Mouse (Mus musculus): ENCODE measurements around the gene Rab19. TPM values are rescaled to one million over a fixed set of nuclear protein-coding genes. Genes with fewer than 3 reads are reported as not detected.
"Not testable (repeated sequence)": the region's sequence is repeated elsewhere in the genome, so short reads cannot be mapped to it uniquely, and the experiment has no call there.

Gene Rab19
- polyA plus RNA-seq, 1 experiment from 2014 or later: 0.67 TPM

DNA sequence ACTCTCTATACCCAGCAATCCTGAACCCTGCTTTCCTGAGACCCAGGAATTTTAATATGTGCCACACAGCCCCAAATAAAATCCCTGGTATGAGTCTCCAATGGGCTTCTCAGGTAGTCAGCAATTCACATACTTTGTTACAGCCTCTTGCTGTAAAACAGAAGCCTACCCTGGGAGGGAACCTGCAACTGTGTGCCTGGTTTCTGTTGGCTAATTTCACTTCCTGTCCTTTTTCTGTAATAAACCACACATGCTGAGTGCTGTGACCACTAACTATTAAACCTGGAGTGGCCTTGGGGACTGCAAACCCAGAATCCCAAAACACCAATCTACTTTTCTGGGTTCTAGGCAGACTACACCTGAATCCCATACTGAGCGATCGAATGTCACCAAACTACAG is 18.3 kb upstream of the Rab19 start:
- 98% methylated on average over 2 of the region's 2 CpGs for WGBS
- no peak for DNase-seq (ENCODE audit: extremely low spot score, low spot score)
- Histone ChIP-seq H3K4me1 (no peaks in the 10 kb centered on the region), H3K4me3 (no peak overlapping the region), H3K27ac (no peak overlapping the region), H3K36me3 (replicated peaks) (peaks cover 81% of the 10 kb centered on the region), H3K9me3 (no peaks in the 10 kb centered on the region), H3K27me3 (ENCODE audit: poor library complexity, severe bottlenecking) (no peaks in the 10 kb centered on the region)

DNA sequence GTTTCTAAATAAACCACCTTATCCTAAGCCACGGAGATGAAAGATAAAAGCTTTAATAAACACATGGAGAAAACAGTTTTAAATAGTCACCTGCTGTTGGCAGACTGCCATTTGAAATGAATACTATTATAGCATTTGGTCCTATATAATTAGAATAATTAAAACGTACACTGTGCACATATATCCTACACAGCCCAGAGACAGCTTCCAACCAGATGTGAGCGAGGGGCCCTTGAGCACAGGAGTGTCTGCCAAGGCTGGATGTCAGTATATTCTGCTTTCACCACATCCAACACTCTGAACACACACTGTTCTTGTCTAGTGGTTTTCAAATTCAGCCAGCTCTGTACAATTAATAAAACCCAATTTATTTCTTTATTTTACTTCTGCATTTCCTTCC is 11.3 kb upstream of the Rab19 start:
- Histone ChIP-seq H3K4me3 (no peak overlapping the region), H3K9me3 (no peaks in the 10 kb centered on the region; the same call in 1 of the 2 replicates), H3K27me3 (ENCODE audit: poor library complexity, severe bottlenecking) (no peaks in the 10 kb centered on the region), H3K36me3 (replicated peaks) (peaks cover 49% of the 10 kb centered on the region), H3K4me1 (no peaks in the 10 kb centered on the region), H3K27ac (no peak overlapping the region)
- DNase-seq (ENCODE audit: extremely low spot score, low spot score): no peak
- WGBS: 92% methylated on average over 3 of the region's 3 CpGs

DNA sequence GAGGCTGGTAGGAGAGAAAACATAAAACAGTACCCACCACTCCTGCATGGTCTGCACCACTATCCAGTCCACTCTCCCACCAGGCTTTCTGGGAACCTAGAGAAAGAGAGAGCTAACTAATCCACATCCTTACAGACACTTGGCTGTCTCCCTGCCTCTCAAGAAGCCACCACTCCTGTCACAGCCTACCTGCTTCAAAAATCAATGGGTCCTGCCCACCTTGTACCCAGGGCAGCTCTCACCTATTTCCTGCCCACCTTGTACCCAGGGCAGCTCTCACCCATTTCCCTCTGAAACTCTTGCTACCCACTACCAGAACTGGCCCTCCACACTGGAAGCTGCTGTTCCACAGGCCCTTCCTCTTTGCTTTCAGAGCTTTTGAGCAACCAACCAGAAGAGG is 8.9 kb upstream of the Rab19 start:
- H3K9me3 ChIP-seq: no peaks in the 10 kb centered on the region; the same call in 1 of the 2 replicates
- no peaks in the 10 kb centered on the region for H3K27me3 ChIP-seq (ENCODE audit: poor library complexity, severe bottlenecking)
- no peak for DNase-seq (ENCODE audit: extremely low spot score, low spot score)
- H3K4me3 ChIP-seq: no peak overlapping the region
- peaks cover 33% of the 10 kb centered on the region for H3K36me3 ChIP-seq (replicated peaks)
- peaks cover 16% of the 10 kb centered on the region for H3K4me1 ChIP-seq
- H3K27ac ChIP-seq: no peak overlapping the region

DNA sequence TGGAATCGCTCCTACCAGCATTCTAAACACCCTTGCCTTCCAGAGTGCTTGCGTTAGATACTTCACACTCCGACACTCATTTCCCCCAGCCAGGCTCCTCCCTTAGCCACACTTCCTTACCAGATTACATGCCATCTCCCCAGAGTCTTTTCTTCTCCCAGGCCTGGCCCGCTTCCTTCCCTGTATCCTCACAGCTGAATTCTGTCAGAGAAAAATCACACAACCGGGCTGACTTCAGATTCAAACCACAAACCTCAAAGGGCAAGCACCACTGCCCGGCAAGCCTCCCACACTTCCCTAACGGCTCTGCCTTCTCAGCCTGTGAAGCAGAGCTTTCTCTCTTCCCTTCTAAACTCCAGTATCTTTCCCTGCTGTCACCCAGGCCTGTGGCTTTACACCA is 8.2 kb upstream of the Rab19 start:
- no peak overlapping the region for H3K4me3 ChIP-seq
- peaks cover 26% of the 10 kb centered on the region for H3K36me3 ChIP-seq (replicated peaks)
- no peak overlapping the region for H3K27ac ChIP-seq
- DNase-seq (ENCODE audit: extremely low spot score, low spot score): no peak
- no peaks in the 10 kb centered on the region for H3K27me3 ChIP-seq (ENCODE audit: poor library complexity, severe bottlenecking)
- H3K4me1 ChIP-seq: peaks cover 23% of the 10 kb centered on the region
- 74% methylated on average over 7 of the region's 7 CpGs for WGBS
- H3K9me3 ChIP-seq: no peaks in the 10 kb centered on the region; the same call in 1 of the 2 replicates

DNA sequence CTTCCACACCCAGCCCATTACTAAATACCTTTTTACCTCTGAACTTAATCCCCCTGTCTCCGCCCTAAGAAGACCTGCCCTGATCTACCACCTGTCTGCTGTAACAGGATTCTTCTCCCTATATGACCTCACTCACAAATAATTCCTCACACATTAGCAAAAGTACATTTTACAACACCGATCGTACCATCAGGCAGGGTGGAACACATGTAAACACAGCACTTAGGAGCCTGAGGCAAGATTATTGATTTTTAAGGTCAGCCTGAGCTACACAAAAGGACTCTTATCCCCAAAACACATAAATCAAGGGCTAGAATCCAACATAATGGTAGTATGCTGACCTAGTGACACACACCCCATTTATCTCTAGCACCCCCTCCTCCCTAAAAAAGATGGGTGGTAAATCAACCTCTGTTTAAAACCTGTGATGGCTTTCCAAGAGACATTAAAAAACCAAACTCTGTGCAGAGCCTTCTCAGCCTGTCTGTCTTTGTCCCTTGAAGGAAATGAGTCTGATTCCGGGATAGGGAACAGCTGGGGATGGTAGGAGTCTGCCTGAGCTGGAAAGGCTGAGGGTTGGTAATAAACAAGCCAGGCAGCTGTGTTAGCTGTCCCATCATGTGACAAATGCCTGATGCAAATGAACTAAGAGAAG is 7.5 kb upstream of the Rab19 start:
- Histone ChIP-seq H3K36me3 (replicated peaks) (peaks cover 22% of the 10 kb centered on the region), H3K27ac (no peak overlapping the region), H3K9me3 (no peaks in the 10 kb centered on the region; the same call in 1 of the 2 replicates), H3K27me3 (ENCODE audit: poor library complexity, severe bottlenecking) (0 out of 2 replicates have a peak, but pooled peaks cover under 1% of the 10 kb centered on the region), H3K4me3 (no peak overlapping the region), H3K4me1 (peaks cover 24% of the 10 kb centered on the region)
- 85% methylated on average over 4 of the region's 4 CpGs for WGBS
- no peak for DNase-seq (ENCODE audit: extremely low spot score, low spot score)

DNA sequence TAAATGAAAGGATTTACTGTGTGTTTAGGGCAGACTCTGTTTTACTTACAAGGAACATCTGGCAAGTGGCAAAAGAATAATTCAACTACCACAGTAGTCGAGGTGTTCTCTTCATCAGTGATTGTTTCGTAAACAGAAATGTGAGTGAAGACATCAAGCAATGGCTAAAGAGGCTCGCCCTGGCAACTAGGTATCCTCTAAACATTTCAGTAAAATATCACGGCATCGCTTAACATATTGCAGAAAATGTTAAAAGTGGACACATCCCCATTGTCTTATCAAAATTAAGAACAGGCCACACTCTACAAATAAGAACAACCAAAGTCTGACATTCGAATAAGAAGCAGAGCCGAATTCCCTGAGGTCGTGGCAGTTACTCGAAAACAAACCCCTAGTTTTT is 4.2 kb upstream of the Rab19 start:
- DNase-seq (ENCODE audit: extremely low spot score, low spot score): no peak
- WGBS: 31% methylated on average over 9 of the region's 9 CpGs
- Histone ChIP-seq H3K27me3 (ENCODE audit: poor library complexity, severe bottlenecking) (peaks cover 33% of the 10 kb centered on the region), H3K27ac (peak overlapping the region; percentile 93), H3K4me3 (peak overlapping the region; percentile 99), H3K4me1 (peaks cover 33% of the 10 kb centered on the region), H3K9me3 (no peaks in the 10 kb centered on the region; the same call in 1 of the 2 replicates), H3K36me3 (replicated peaks) (peaks cover 16% of the 10 kb centered on the region)

DNA sequence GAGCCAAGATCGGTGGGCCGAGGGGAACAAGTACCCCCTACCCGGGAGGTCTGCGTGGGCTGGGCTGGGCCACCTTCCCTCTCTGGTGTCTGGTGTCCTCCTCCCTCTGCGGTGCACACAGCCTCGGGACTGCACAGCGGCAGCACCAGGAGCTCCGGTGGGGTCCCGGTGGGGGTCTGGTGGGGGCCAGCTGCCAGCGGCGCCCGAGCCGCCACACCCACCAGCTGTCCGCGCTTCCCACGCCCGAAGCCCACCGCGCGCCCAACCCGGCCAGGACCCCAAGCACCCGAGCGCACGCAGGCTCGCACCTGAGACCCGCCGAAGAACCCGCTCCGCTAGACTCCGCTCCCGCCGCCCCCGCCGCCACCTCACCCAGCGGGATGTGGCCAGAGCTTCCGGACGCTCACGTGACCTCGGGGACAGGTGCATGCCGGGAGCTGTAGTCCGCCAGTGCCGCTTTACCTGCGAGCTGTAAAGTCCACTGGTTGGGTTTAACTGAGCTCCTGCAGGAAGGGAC is 3.6 kb upstream of the Rab19 start, which contains the start of gene Slc37a3:
Gene Slc37a3 (minus strand): TSS at position 365 of the 517 bp plus-strand sequence.
- WGBS: under 1% methylated on average over 43 of the region's 43 CpGs
- peaks cover 38% of the 10 kb centered on the region for H3K27me3 ChIP-seq (ENCODE audit: poor library complexity, severe bottlenecking)
- H3K4me3 ChIP-seq: peak within 1 kb of the TSS; percentile 99
- H3K9me3 ChIP-seq: no peaks in the 10 kb centered on the region; the same call in 1 of the 2 replicates
- H3K4me1 ChIP-seq: peaks cover 37% of the 10 kb centered on the region
- peak within 1 kb of the TSS; percentile 93 for H3K27ac ChIP-seq
- peak; percentile 87 for DNase-seq (ENCODE audit: extremely low spot score, low spot score)
- H3K36me3 ChIP-seq (replicated peaks): peaks cover 16% of the 10 kb centered on the region

DNA sequence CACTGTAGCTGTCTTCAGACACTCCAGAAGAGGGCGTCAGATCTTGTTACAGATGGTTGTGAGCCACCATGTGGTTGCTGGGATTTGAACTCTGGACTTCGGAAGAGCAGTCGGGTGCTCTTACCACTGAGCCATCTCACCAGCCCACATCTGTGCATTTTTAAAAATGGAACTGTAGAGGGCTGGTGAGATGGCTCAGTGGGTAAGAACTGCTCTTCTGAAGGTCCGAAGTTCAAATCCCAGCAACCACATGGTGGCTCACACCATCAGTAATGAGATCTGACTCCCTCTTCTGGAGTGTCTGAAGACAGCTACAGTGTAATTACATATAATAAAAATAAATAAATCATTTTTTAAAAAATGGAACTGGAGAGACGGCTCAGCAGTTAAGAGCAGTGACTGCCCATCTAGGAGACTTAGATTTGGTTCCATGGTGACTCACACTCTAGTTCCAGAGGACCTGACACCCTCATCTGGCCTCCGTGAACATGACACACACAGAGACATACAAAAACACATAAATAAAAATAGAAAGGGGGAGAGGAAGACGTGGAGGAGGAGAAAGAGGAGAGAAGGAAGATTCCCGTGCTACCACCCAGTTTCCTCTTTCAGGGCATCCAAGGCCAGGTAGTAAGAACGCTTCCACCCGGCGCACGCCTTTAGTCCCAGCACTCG is 2.7 kb upstream of the Rab19 start:
- WGBS: 85% methylated on average over 13 of the region's 13 CpGs
- H3K9me3 ChIP-seq; H3K4me3 ChIP-seq; DNase-seq (ENCODE audit: extremely low spot score, low spot score); H3K27ac ChIP-seq: not testable (repeated sequence)
- Histone ChIP-seq H3K36me3 (replicated peaks) (peaks cover 16% of the 10 kb centered on the region), H3K27me3 (ENCODE audit: poor library complexity, severe bottlenecking) (peaks cover 38% of the 10 kb centered on the region), H3K4me1 (peaks cover 37% of the 10 kb centered on the region)

DNA sequence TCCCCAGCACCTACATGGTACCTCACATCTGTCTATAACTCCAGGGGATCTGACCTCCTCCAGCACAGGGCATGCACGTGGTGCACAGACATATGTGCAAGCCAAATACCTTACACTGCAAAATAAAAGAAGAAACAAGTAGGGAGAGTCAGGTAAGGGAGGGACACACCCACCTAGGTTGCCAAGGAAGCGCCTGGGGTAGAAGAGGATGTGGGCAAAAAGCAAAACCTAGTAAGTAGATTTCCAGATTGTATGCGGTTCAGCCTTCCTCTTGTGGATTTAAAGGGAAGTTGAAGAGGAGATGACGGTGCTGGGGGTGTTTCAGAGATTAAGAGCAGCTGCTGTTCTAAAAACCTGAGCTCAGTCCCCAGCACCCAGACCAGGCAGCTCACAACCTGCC is 1.8 kb upstream of the Rab19 start:
- Histone ChIP-seq H3K4me1 (peaks cover 37% of the 10 kb centered on the region), H3K27me3 (ENCODE audit: poor library complexity, severe bottlenecking) (peaks cover 38% of the 10 kb centered on the region), H3K36me3 (replicated peaks) (peaks cover 9% of the 10 kb centered on the region), H3K27ac (no peak overlapping the region), H3K4me3 (no peak overlapping the region), H3K9me3 (no peaks in the 10 kb centered on the region)
- DNase-seq (ENCODE audit: extremely low spot score, low spot score): no peak
- WGBS: 71% methylated on average over 4 of the region's 4 CpGs

DNA sequence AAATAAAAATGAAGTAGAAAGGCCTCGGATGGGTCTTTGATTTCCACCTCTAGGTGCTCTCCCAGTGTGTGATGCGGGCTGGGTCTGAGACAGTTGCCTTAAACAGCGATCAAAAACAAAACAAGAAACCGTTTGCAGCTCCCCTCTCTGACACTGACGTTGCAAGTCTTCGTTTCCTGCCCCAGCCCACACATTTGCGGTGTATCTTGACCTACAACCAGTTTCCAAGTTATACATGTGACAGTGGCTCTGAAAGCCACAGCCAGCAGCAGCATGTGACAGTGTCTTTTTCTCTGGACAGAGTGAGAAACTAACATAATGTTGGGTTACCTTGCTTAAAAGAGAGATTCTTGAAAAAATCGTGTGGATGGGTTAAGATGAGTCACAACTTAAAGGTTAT is 1.2 kb upstream of the Rab19 start:
- Histone ChIP-seq H3K27me3 (ENCODE audit: poor library complexity, severe bottlenecking) (peaks cover 38% of the 10 kb centered on the region), H3K4me3 (no peak overlapping the region), H3K9me3 (no peaks in the 10 kb centered on the region), H3K4me1 (peaks cover 37% of the 10 kb centered on the region), H3K27ac (no peak overlapping the region), H3K36me3 (replicated peaks) (peaks cover 3% of the 10 kb centered on the region)
- WGBS: 84% methylated on average over 8 of the region's 8 CpGs
- DNase-seq (ENCODE audit: extremely low spot score, low spot score): no peak

DNA sequence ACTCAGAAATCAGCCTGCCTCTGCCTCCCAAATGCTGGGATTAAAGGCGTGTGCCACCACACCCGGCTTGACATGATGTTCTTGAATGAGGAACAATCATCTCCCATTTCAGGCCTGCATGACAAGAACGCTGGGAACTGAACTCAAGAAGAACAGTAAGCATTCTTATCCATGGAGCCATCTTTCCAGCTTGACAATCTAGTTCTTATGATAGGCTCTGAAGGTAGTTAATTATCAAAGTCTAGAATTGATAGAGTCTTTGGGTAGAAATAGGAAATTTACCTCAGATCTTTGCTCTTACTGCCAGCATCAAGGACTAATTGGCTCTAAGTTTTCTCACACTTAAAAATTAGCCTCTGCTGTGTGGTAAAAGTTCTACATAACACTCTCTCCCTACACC is 699 bp upstream of the Rab19 start:
- Histone ChIP-seq H3K27me3 (ENCODE audit: poor library complexity, severe bottlenecking) (peaks cover 38% of the 10 kb centered on the region), H3K9me3 (no peaks in the 10 kb centered on the region), H3K4me3 (no peak overlapping the region), H3K27ac (no peak overlapping the region), H3K4me1 (peaks cover 37% of the 10 kb centered on the region), H3K36me3 (replicated peaks) (no peaks in the 10 kb centered on the region)
- DNase-seq (ENCODE audit: extremely low spot score, low spot score): no peak
- WGBS: 84% methylated on average over 3 of the region's 3 CpGs

DNA sequence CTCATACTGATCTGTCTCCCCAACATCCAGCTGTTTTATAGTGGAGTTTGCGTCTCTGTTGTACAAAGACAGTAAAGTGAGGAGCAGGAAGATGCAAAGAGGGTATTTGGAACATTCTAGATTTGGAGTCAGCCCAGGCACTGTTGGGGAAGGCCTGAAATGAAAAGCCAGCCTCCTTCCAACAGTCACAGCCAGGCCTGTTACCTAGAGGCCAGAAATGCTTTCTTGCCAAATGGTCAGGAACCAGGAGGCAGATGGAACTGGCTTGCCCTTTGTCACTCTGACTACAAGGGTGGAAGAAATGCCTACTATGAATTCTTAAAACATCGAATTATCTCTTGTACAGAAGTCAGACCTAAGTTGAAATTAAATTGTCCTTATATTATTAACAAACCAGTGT is 9.0 kb downstream of the Rab19 start:
- WGBS: 95% methylated on average over 2 of the region's 2 CpGs
- no peaks in the 10 kb centered on the region for H3K9me3 ChIP-seq
- H3K36me3 ChIP-seq (replicated peaks): 0 out of 2 replicates have a peak, but pooled peaks cover 3% of the 10 kb centered on the region
- no peaks in the 10 kb centered on the region for H3K27me3 ChIP-seq (ENCODE audit: poor library complexity, severe bottlenecking)
- H3K4me1 ChIP-seq: no peaks in the 10 kb centered on the region
- no peak overlapping the region for H3K27ac ChIP-seq
- DNase-seq (ENCODE audit: extremely low spot score, low spot score): no peak
- H3K4me3 ChIP-seq: no peak overlapping the region

DNA sequence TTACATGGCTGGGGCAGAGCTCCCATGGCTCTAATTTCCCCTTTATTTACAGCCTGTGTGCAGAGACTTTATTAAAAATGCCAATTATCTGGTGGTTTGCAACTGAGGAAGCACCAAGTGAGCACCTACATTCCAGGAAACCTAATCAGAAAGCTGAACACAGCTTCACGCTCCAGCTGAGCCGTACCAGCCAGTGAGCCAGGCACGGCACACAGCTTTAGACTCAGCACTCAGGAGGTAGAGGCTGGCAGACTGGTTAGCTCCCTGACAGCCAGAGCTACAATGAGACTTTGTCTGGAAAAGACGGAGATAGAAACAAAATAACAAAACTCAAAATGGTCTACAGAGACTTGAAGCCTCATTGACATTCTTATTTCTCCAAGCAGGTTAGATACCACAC is 14.5 kb downstream of the Rab19 start:
- Histone ChIP-seq H3K36me3 (replicated peaks) (peaks cover 41% of the 10 kb centered on the region), H3K4me1 (no peaks in the 10 kb centered on the region), H3K4me3 (no peak overlapping the region), H3K9me3 (no peaks in the 10 kb centered on the region), H3K27ac (no peak overlapping the region), H3K27me3 (ENCODE audit: poor library complexity, severe bottlenecking) (no peaks in the 10 kb centered on the region)
- 89% methylated on average over 4 of the region's 4 CpGs for WGBS
- DNase-seq (ENCODE audit: extremely low spot score, low spot score): no peak
